Mouse (Mus musculus) small intestine, adult 2 months (tissue): ENCODE data around the gene Tspan31. TPM values are rescaled to one million over a fixed set of nuclear protein-coding genes. Genes with fewer than 3 reads are reported as not detected.

ENCODE experiments used
- H3K27ac ChIP-seq: fragments of 200-500 bp; 2 replicates; pipeline ENCODE4 v1.5.1; 2012; ENCODE audit warnings: low read depth, low read length, control low read depth, inconsistent platforms; ENCODE audit not compliant: insufficient read depth
- H3K27me3 ChIP-seq: fragments of 200-500 bp; 2 replicates; pipeline ENCODE4 v1.6.1; 2012; ENCODE audit warnings: mild to moderate bottlenecking, moderate library complexity, low read length, inconsistent platforms; ENCODE audit not compliant: control insufficient read depth, insufficient read depth
- H3K36me3 ChIP-seq: fragments of 200-500 bp; 2 replicates; pipeline ENCODE4 v1.6.1; 2012; ENCODE audit warnings: mild to moderate bottlenecking, low read length, control low read depth, inconsistent platforms; ENCODE audit not compliant: control insufficient read depth, insufficient read depth
- H3K4me1 ChIP-seq: fragments of 200-500 bp; 2 replicates; pipeline ENCODE4 v1.6.1; 2012; ENCODE audit warnings: low read length, inconsistent platforms, mixed read lengths; ENCODE audit not compliant: control insufficient read depth, insufficient read depth, insufficient read length
- H3K4me3 ChIP-seq: fragments of 200-500 bp; 2 replicates; pipeline ENCODE4 v1.5.1; 2012; ENCODE audit warnings: low read depth, mild to moderate bottlenecking, control low read depth, inconsistent platforms, low read length, moderate library complexity
- CTCF ChIP-seq: fragments of 200-500 bp; IDR thresholded peaks from 2 replicates; pipeline ENCODE4 v1.5.1; 2012; ENCODE audit warnings: low read depth, mild to moderate bottlenecking, control low read depth, inconsistent platforms, low read length, moderate library complexity, mixed read lengths; ENCODE audit not compliant: insufficient replicate concordance, insufficient read length; ENCODE audit errors: extremely low read depth
- POLR2A ChIP-seq: fragments of 200-500 bp; IDR thresholded peaks from 2 replicates; pipeline ENCODE4 v1.6.1; 2012; ENCODE audit warnings: low read depth, mild to moderate bottlenecking, control low read depth, inconsistent platforms, low read length, moderate library complexity
- WGBS: fragments of 180-500 bp; shearing (Covaris S2); methylation state at CpG from one replicate; pipeline ENCODE4 v1.1.7; 2018; 5-methylcytosine and 5-hydroxymethylcytosine counted together
- polyA plus RNA-seq: library from polyadenylated mRNA; depleted of rRNA; stranded (reverse); fragments of >200 nt; gene quantifications from 2 replicates; pipeline ENCODE4 v1.2.3, GENCODE M21; 2012

Gene Tspan31
- polyA plus RNA-seq, 1 experiment = 48.9 TPM

DNA sequence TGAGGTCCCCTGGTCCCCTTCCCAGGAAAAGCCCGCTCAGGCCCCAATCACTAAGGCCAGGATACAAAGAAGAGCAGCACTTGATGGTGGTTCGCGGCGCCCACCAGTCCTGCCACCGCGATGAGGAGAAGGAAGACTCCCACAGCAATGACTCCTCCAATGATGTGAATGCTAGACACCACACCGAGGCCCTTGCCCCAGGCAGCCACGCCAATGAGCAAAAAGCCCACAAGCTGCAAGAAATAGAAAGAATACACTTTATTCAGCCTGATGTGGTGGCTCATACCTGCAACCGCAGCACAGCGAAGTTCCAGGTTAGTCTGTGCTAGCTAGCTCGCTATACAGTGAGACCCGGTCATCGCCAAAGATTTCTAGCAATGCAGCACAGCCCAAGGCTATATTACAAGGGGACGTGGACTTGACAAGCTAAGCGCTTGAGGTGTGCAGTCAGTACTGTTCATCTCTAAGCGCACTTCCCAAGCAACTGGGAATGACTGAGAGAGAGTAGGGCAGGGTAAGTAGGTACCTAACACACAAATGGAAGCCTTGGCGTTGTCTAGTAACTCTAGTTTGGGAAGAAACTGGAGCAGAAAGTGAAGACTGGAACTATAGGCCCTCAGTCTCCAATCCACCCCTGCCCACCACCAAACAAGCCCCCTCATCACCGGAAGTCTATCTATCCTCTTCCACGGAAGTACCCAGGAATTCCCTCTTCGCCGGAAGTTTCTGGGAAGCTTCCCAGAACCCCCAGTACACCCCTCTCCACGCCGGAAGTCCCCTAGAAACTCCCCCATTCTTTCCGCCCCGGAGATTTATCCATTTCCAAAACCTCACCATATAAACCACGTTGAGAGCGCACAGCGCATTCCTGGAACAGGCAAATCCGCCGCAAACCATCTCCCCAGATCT, 529 bp downstream of the Tspan31 start:
- H3K4me1 ChIP-seq = peaks cover 15% of the 10 kb centered on the region
- WGBS = 4% methylated on average over 30 of the region's 30 CpGs
- peaks cover 27% of the 10 kb centered on the region for H3K36me3 ChIP-seq
- H3K27me3 ChIP-seq = no peaks in the 10 kb centered on the region
- TF ChIP-seq CTCF (no peak), POLR2A (no peak)
- H3K4me3 ChIP-seq = peak overlapping the region; percentile 82
- H3K27ac ChIP-seq = peak overlapping the region; percentile 58; the same call in 1 of the 2 replicates

DNA sequence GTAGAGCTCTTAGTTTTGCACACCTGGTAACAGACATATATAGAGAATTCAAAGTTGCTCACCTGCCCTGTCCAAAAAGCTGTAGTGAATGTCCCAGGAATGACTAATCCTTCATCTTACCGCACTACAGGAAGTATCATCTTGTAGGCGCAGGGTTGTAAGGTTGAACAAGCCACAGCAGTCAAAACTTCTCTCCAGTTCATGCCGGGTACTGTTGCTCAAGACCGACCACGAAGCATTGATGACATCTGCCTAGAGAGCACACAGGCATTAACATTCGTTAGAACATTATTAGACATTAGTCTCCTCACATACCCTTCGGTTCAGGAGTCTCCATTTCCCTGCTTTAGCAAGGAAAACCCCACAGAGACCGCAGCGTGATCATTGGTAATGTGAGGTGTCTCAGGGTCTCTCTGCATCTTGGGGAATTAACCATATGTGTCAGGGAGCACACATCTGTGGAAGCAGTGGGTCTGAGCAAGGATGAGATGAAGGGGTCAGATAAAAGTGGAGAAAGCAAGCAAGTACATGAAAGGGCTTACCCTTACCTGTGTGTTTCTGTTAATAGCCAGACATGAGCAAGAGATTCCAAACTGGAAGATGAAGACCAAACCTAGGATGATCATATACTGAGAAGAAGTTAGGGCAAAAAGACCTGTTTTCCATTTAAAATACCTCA, 1.6 kb downstream of the Tspan31 start:
- TF ChIP-seq CTCF (no peak), POLR2A (no peak)
- WGBS = 50% methylated on average over 9 of the region's 9 CpGs

DNA sequence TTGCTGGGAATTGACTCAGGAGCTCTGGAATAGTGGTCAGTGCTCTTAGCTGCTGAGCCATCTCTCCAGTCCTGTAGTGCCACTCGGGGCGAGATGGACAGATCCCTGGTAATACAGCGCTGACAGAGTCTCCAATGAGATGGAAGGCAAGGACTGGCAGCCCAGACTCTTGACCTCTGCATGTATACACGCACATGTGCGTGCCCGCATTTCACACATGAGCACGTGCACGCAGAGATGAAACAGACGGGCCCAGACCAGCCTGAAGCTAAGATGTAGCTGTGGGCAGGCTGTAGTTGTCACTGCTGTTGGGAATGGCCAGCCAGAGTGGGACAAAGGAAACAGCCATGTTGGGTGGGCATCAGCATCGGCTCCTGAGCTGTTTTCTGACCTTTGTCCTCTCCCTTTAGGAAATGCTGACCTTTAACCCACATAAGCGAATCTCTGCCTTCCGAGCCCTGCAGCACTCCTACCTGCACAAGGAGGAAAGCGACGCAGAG, 3.5 kb downstream of the Tspan31 start:
- 77% methylated on average over 14 of the region's 14 CpGs for WGBS
- Histone ChIP-seq H3K36me3 (peaks cover 27% of the 10 kb centered on the region), H3K4me3 (no peak overlapping the region), H3K4me1 (peaks cover 22% of the 10 kb centered on the region), H3K27ac (no peak overlapping the region), H3K27me3 (no peaks in the 10 kb centered on the region)
- no peak for TF ChIP-seq POLR2A
- no peak for TF ChIP-seq CTCF

More for the DNA sequence above, 1.6 kb downstream of the Tspan31 start:
- Histone ChIP-seq H3K27me3 (no peaks in the 10 kb centered on the region), H3K4me3 (no peak overlapping the region), H3K27ac (no peak overlapping the region), H3K4me1 (peaks cover 19% of the 10 kb centered on the region), H3K36me3 (peaks cover 27% of the 10 kb centered on the region)

DNA sequence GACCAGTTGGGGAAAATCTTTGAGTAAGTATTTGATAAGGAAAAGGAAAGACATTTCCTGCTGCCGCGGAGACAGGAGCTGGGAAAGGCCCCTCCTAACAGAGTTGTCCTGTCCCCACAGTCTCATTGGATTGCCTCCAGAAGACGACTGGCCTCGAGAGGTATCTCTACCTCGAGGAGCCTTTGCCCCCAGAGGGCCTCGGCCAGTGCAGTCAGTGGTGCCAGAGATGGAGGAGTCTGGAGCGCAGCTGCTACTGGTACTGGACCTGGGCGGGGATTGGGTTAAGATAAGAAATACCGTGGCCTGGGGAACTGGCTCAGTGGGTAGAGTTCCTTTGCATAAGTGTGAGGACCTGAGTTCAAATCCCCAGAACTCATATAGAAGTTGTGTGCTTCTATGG, 4.1 kb downstream of the Tspan31 start:
- TF ChIP-seq CTCF = no peak
- no peak for TF ChIP-seq POLR2A
- no peak overlapping the region for H3K4me3 ChIP-seq
- peaks cover 27% of the 10 kb centered on the region for H3K36me3 ChIP-seq
- 22% methylated on average over 9 of the region's 9 CpGs for WGBS
- no peak overlapping the region for H3K27ac ChIP-seq
- no peaks in the 10 kb centered on the region for H3K27me3 ChIP-seq
- peaks cover 22% of the 10 kb centered on the region for H3K4me1 ChIP-seq

DNA sequence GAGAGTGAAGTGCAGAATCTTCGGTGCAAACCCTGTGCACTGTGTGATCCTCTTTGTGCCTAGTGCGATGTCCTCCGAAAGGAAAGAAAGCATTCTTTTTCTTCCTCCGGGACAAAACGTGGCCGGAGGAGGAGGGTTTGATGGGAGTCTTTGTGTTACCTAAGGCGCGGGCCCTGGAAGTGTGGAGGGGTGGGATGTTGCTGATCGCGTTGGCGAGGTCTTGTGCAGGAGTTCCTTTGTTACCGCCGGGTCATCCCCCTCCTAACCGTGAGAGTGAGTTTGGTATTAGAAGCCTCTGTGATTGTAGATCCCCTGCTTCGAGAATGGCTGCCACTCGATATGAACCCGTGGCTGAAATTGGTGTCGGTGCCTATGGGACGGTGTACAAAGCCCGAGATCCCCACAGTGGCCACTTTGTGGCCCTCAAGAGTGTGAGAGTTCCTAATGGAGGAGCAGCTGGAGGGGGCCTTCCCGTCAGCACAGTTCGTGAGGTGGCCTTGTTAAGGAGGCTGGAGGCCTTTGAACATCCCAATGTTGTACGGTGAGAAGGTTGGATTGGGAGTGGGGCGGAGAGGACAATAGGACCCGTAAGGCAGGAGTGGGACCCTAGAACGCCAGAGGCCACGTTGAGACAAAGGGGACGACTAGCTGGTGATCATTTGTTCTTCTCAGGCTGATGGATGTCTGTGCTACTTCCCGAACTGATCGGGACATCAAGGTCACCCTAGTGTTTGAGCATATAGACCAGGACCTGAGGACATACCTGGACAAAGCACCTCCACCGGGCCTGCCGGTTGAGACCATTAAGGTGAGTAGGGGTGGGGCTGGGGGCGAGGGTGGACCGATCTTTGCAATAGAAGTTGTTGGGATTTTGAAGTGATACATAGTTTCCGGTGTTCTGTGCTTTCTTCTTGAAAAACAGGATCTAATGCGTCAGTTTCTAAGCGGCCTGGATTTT, 5.9 kb downstream of the Tspan31 start:
- Histone ChIP-seq H3K27ac (peak overlapping the region; percentile 58), H3K4me3 (peak overlapping the region; percentile 85), H3K36me3 (peaks cover 27% of the 10 kb centered on the region), H3K27me3 (peaks cover 7% of the 10 kb centered on the region), H3K4me1 (peaks cover 21% of the 10 kb centered on the region)
- no peak for TF ChIP-seq CTCF
- no peak for TF ChIP-seq POLR2A
- WGBS = 7% methylated on average over 37 of the region's 37 CpGs

DNA sequence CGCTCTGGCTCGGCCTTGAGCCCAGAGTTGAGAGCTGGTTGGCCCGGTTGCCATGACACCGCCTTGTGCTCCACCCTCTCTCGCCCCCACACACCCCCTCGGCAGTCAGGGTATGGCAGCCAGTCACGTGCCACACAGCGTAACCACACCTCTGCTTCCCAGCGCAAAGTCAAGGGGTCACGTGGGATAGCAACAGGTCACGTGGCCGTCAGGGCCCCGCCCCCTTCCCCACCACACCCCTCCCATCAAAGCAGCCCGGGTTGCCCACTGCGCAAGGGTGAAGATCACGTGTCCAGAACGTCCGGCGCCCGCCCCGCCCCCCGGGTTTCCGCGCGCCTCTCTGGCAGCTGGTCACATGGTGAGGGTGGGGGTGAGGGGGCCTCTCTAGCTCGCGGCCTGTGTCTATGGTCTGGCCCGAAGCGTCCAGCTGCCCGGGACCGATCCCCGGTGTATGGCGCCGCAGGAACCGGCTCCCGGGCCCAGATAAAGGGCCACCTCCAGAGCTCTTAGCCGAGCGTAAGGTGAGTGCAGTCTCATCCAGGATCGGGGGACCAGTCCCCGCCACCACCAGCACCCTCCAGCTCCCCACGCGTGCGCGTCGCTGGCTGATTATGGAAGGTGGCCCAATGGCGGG, 6.7 kb downstream of the Tspan31 start, which contains the start of gene Cdk4:
Cdk4 (plus strand) TSS at position 296 of the 634 bp plus-strand sequence.
- Histone ChIP-seq H3K36me3 (peaks cover 25% of the 10 kb centered on the region), H3K4me1 (peaks cover 19% of the 10 kb centered on the region), H3K27ac (peak within 1 kb of the TSS; percentile 58), H3K27me3 (peaks cover 9% of the 10 kb centered on the region), H3K4me3 (peak within 1 kb of the TSS; percentile 85)
- WGBS = under 1% methylated on average over 46 of the region's 46 CpGs
- peak; percentile 74; the same call in 1 of the 2 replicates for TF ChIP-seq POLR2A
- no peak for TF ChIP-seq CTCF
